Mouse (Mus musculus) CD4-positive, CD25-positive, alpha-beta regulatory T cell, adult 2 months (primary cell): ENCODE measurements around the gene Hdac10.

Experiments used
- DNase-seq: peaks from one replicate; pipeline ENCODE4 v3.0.0-alpha.2; 2012; ENCODE audit warnings: low read depth, low spot score

Gene Hdac10

GRCm38 (mm10) chr15:89124312-89124711, 4.2 kb downstream of the Hdac10 start:
- no peak for DNase-seq

- peak; percentile 35 for DNase-seq
These were observed 4.9 kb downstream of the Hdac10 start for GRCm38 (mm10) chr15:89123595-89123994.

- peak; percentile 96 for DNase-seq
These were observed 5.7 kb downstream of the Hdac10 start, which contains the start of gene Tubgcp6 for GRCm38 (mm10) chr15:89122649-89123366. Gene Tubgcp6, minus strand, starts transcription at chr15:89123112.

- peak; percentile 77 for DNase-seq
These were observed 10.5 kb downstream of the Hdac10 start for GRCm38 (mm10) chr15:89118007-89118406.

- DNase-seq = no peak
These were observed 18.4 kb downstream of the Hdac10 start for GRCm38 (mm10) chr15:89110147-89110546.

- DNase-seq = no peak
These were observed 21.5 kb downstream of the Hdac10 start for GRCm38 (mm10) chr15:89106976-89107375.

- no peak for DNase-seq
These were observed 22.4 kb downstream of the Hdac10 start for GRCm38 (mm10) chr15:89106073-89106472.

GRCm38 (mm10) chr15:89104425-89104824, 24.1 kb downstream of the Hdac10 start:
- DNase-seq = no peak

GRCm38 (mm10) chr15:89103921-89104320, 24.6 kb downstream of the Hdac10 start:
- no peak for DNase-seq

GRCm38 (mm10) chr15:89102646-89103045, 25.9 kb downstream of the Hdac10 start:
- DNase-seq = no peak

GRCm38 (mm10) chr15:89100823-89101222, 27.7 kb downstream of the Hdac10 start:
- DNase-seq = no peak

- DNase-seq = no peak
These were observed 29.9 kb downstream of the Hdac10 start for GRCm38 (mm10) chr15:89098616-89099015.

- DNase-seq = no peak
These were observed 31.1 kb downstream of the Hdac10 start for GRCm38 (mm10) chr15:89097450-89097849.

GRCm38 (mm10) chr15:89092181-89092580, 36.3 kb downstream of the Hdac10 start:
- DNase-seq = no peak

- no peak for DNase-seq
These were observed 37.8 kb downstream of the Hdac10 start for GRCm38 (mm10) chr15:89090662-89091061.

- DNase-seq = peak; percentile 31
These were observed 39.0 kb downstream of the Hdac10 start for GRCm38 (mm10) chr15:89089248-89090051.

- peak; percentile 84 for DNase-seq
These were observed 39.8 kb downstream of the Hdac10 start, which contains the start of gene Selenoo for GRCm38 (mm10) chr15:89088607-89089247. Gene Selenoo, plus strand, starts transcription at chr15:89089084.

- DNase-seq = no peak
These were observed 43.7 kb downstream of the Hdac10 start for GRCm38 (mm10) chr15:89084826-89085225.

- no peak for DNase-seq
These were observed 44.6 kb downstream of the Hdac10 start for GRCm38 (mm10) chr15:89083906-89084305.

GRCm38 (mm10) chr15:89078208-89078836, 50.2 kb downstream of the Hdac10 start:
- peak; percentile 90 for DNase-seq

GRCm38 (mm10) chr15:89076156-89076731, 52.3 kb downstream of the Hdac10 start:
- peak; percentile 40 for DNase-seq
